Mouse (Mus musculus) cerebellum, adult 2 months (tissue): ENCODE results near the gene Aprt. TPM values are rescaled to one million over a fixed set of nuclear protein-coding genes. Genes with fewer than 3 reads are reported as not detected.

Experiments used
- DNase-seq, 2 experiments: peaks; one replicate each; pipeline ENCODE4 v3.0.0; 2021
- H3K27ac ChIP-seq: fragments of 200-500 bp; 2 replicates; pipeline ENCODE4 v1.5.1; 2012; ENCODE audit warnings: low read length, control low read depth, inconsistent platforms; ENCODE audit not compliant: insufficient read depth
- H3K27me3 ChIP-seq: fragments of 200-500 bp; 2 replicates; pipeline ENCODE4 v1.6.1; 2012; ENCODE audit warnings: inconsistent platforms, mild to moderate bottlenecking, low read length, moderate library complexity; ENCODE audit not compliant: control insufficient read depth, insufficient read depth
- H3K4me1 ChIP-seq: fragments of 200-500 bp; 2 replicates; pipeline ENCODE4 v1.6.1; 2011; ENCODE audit warnings: low read length; ENCODE audit not compliant: control insufficient read depth, insufficient read depth
- H3K4me3 ChIP-seq: fragments of 200-500 bp; replicated peaks from 2 replicates; pipeline ENCODE3; 2011; ENCODE audit warnings: mild to moderate bottlenecking, low read depth, low read length, control low read depth; ENCODE audit not compliant: insufficient read depth
- CTCF ChIP-seq: fragments of 200-500 bp; IDR thresholded peaks from 2 replicates; pipeline ENCODE4 v1.5.1; 2011; ENCODE audit warnings: low read depth, mild to moderate bottlenecking, control low read depth, low read length, moderate library complexity, borderline replicate concordance; ENCODE audit not compliant: insufficient read depth
- POLR2A ChIP-seq: fragments of 200-500 bp; IDR thresholded peaks from 2 replicates; pipeline ENCODE4 v1.6.1; 2011; ENCODE audit warnings: low read length, control low read depth, borderline replicate concordance; ENCODE audit not compliant: insufficient read depth
- WGBS: fragments of 180-500 bp; shearing (Covaris S2); methylation state at CpG from one replicate; pipeline ENCODE4 v1.1.7; 2018; 5-methylcytosine and 5-hydroxymethylcytosine counted together
- polyA plus RNA-seq: library from polyadenylated mRNA; depleted of rRNA; stranded (reverse); fragments of >200 nt; gene quantifications from 2 replicates; pipeline ENCODE4 v1.2.3, GENCODE M21; 2012

The Aprt gene
- polyA plus RNA-seq, 1 experiment, result 52.9 TPM

DNA sequence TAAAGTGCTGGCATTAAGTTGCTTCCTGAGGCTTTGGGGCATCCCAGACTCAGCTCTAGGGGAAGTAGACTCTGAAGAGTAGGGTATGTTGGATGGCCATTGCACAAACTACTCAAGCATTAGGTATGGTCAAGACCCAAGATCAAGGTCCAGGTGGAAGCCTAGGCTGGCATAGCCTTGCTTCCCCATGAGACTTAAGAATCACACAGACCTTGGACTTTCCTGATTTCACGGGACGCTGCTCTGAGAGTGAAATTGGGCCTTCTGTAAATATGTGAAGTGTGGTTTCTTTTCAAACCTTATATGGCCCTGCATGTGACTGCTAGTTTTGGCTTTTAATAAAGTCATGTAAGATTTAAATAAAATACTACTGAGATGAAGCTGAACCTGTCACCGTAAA is 4.0 kb downstream of the Aprt start:
- Histone ChIP-seq H3K27ac (no peak overlapping the region), H3K4me3 (no peak overlapping the region), H3K4me1 (peaks cover 41% of the 10 kb centered on the region), H3K27me3 (no peaks in the 10 kb centered on the region)
- WGBS, result 95% methylated on average over 3 of the region's 3 CpGs
- TF ChIP-seq POLR2A, result no peak
- no peak for TF ChIP-seq CTCF
- DNase-seq, result no peak

DNA sequence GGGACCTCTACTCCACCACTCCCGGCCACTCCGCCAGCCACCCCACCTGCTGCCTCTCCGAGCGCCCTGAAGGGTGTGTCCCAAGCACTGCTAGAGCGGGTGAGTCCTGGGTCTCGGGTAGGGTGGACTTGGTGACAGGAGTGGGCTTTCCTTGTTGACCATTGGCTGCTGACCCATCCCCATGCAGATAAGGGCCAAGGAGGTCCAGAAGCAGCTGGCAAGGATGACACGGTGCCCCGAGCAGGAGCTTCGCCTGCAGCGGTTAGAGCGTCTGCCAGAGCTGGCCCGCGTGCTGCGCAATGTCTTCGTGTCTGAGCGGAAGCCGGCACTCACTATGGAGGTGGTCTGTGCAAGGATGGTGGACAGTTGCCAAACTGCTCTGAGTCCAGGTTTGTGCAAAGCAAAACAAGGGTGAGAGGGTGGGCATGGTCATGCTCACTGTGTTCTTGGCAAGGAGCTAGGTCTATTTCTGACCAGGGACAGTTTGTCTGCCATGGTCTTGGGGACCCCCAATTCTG is 4.9 kb downstream of the Aprt start:
- TF ChIP-seq POLR2A, result no peak
- no peak for TF ChIP-seq CTCF
- peaks cover 42% of the 10 kb centered on the region for H3K4me1 ChIP-seq
- no peak for DNase-seq
- WGBS, result 71% methylated on average over 17 of the region's 17 CpGs
- H3K4me3 ChIP-seq, result no peak overlapping the region
- no peaks in the 10 kb centered on the region for H3K27me3 ChIP-seq
- no peak overlapping the region for H3K27ac ChIP-seq

DNA sequence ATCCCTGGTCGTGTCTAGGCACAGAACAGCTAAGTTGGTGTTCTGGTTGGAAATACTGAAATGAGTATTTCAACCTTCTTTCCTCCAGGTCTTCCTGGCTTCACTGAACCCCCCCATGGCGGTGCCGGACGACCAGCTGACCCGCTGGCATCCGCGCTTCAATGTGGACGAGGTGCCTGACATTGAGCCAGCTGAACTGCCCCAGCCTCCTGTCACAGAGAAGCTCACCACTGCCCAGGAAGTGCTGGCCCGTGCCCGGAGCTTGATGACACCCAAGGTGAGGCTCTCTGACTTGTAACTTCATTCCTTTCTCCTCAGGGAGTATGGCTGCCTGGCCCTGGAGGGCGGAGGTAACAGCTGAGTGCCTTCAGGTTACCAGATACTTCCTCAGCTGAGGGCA is 5.6 kb downstream of the Aprt start:
- no peak for TF ChIP-seq POLR2A
- Histone ChIP-seq H3K4me1 (peaks cover 45% of the 10 kb centered on the region), H3K4me3 (no peak overlapping the region), H3K27ac (no peak overlapping the region), H3K27me3 (no peaks in the 10 kb centered on the region)
- WGBS, result 25% methylated on average over 11 of the region's 11 CpGs
- DNase-seq, result peak; percentile 72 to 81

DNA sequence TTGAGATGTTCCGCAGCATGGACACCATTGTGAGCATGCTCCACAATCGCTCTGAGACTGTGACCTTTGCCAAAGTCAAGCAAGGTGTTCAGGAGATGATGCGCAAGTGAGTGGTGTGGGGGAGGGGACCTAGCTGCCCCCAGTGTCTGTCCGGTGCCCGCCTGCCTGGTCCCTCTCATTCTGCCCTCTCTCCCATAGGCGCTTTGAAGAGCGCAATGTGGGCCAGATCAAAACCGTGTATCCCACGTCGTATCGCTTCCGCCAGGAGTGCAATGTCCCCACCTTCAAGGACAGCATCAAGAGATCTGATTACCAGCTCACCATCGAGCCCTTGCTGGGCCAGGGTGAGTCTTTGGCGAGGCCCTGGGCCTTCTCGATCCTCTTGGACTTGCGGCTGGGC is 6.7 kb downstream of the Aprt start:
- DNase-seq, result no peak
- peaks cover 39% of the 10 kb centered on the region for H3K4me1 ChIP-seq
- 81% methylated on average over 16 of the region's 16 CpGs for WGBS
- H3K4me3 ChIP-seq, result no peak overlapping the region
- TF ChIP-seq CTCF (no peak), POLR2A (no peak)
- no peaks in the 10 kb centered on the region for H3K27me3 ChIP-seq
- no peak overlapping the region for H3K27ac ChIP-seq

DNA sequence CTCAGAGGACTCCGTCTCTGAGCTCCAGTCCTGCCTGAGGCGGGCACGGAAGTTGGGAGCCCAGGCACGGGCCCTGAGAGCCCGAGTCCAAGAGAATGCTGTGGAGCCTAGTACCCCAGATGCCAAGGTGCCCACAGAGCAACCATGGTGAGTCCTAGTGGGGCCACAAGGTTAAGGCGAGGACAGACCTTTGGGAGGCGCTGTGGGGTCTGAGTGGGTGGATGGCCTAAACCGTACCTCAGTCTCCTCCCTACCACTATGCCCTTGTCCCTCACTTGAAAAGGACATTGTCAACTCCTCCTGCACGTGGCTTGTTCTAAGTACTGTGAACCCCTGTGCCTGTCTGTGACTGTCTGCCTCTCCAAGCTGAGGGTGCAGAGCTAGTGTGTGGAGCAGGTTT is 7.4 kb downstream of the Aprt start:
- no peaks in the 10 kb centered on the region for H3K27me3 ChIP-seq
- no peak for DNase-seq
- peaks cover 33% of the 10 kb centered on the region for H3K4me1 ChIP-seq
- no peak overlapping the region for H3K27ac ChIP-seq
- 63% methylated on average over 9 of the region's 9 CpGs for WGBS
- no peak for TF ChIP-seq POLR2A
- no peak for TF ChIP-seq CTCF
- H3K4me3 ChIP-seq, result no peak overlapping the region

DNA sequence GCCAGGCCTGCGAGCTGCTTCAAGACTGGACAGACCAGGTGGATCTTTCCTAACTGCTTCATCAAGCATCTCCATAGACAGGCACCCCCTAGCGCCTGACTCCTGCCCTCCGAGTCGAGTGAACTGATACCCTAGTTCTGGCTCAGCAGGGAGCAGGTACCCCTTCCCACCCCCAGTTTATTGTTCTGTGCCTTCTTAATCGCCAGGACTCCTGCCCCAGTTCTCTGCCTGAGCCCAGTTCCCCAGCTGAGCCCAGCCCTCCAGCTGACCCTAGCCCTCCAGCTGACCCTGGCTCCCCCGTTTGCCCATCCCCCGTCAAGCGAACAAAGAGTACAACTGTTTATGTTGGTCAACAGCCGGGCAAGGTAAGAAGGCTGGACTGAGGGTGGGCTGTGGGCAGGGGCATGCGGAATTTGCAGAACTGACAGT is 7.8 kb downstream of the Aprt start:
- Histone ChIP-seq H3K4me3 (no peak overlapping the region), H3K4me1 (peaks cover 33% of the 10 kb centered on the region)

DNA sequence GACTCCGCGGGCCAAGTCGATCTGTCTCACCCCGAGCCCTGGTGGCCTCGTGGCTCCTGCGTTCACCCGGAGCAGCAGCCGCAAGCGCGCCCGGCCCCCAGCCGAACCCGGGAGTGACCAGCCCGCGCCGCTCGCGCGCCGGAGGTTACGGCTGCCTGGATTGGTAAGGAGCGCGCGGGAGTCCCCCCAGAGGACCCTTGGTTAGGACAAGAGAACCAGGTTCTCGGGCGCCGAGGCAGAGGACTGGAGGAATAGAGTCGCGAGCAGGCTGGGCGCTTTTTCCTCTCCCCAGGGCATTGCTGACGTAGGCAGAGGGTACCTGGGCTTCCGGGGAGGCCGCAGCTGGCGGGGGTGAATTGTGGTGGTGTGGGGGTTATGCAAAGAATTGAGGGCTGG is 8.6 kb downstream of the Aprt start:
- Histone ChIP-seq H3K4me3 (peak overlapping the region; percentile 76), H3K27me3 (no peaks in the 10 kb centered on the region), H3K4me1 (peaks cover 33% of the 10 kb centered on the region), H3K27ac (no peak overlapping the region)
- under 1% methylated on average over 34 of the region's 34 CpGs for WGBS
- TF ChIP-seq POLR2A (no peak), CTCF (no peak)
- DNase-seq, result no peak

More for the DNA sequence above, 7.8 kb downstream of the Aprt start:
- 36% methylated on average over 10 of the region's 10 CpGs for WGBS
- TF ChIP-seq POLR2A, result no peak
- no peak for TF ChIP-seq CTCF
- Histone ChIP-seq H3K27me3 (no peaks in the 10 kb centered on the region), H3K27ac (no peak overlapping the region)
- DNase-seq, result peak in 1 of 2 experiments; percentile 31

DNA sequence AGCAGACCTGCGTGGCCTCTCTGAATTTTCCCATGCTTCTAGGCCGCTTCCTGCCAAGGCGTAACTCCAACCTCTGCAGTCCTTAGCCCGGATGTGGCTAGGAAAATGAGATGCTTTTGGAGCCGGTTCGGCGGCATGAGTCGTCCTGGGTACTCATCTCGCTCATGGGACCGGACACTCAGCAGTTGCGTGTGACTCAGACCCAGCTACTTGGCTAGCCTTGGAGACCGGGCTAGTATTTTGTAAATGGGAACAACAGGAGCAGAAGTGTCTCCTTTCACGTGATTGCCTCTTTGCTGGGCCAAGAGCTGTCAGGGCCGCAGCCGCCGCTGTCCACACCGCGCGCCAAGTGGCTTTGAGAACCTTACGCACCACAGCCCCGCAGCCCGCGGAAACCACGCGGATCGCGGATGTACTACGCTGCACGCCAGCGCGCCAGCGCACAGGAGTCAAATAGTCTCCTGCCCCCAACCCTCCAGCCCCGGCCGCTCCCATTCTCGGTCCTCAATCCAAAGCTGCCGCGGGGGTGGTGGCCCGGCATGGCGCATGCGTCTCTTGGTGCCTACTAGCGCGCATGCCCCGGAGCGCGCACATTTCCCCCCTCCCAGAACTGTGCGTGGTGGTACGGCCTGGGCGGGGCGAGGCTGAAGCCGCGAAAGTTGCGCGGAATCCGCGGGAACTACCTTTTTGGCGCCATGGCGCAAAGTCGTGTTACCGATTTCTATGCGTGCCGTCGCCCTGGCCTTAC is 9.2 kb downstream of the Aprt start, which contains the start of gene Cdt1:
TSS of gene Cdt1 (plus strand) at position 655 of the 748 bp plus-strand sequence.
- TF ChIP-seq CTCF (no peak), POLR2A (peak; percentile 81)
- peak within 1 kb of the TSS; percentile 76 for H3K4me3 ChIP-seq
- WGBS, result under 1% methylated on average over 62 of the region's 62 CpGs
- H3K27me3 ChIP-seq, result no peaks in the 10 kb centered on the region
- peaks cover 33% of the 10 kb centered on the region for H3K4me1 ChIP-seq
- H3K27ac ChIP-seq, result peak within 1 kb of the TSS; percentile 80
- DNase-seq, result peak; percentile 96 to 97
